Mouse (Mus musculus) lung, adult 18-20 months (tissue): ENCODE results near the gene Ldb1.

ENCODE experiments used
- DNase-seq, 2 experiments: peaks; one replicate each; pipeline ENCODE4 v3.0.0; 2022; ENCODE audit warnings: mixed read lengths in 2 of 2

Ldb1 gene

DNA sequence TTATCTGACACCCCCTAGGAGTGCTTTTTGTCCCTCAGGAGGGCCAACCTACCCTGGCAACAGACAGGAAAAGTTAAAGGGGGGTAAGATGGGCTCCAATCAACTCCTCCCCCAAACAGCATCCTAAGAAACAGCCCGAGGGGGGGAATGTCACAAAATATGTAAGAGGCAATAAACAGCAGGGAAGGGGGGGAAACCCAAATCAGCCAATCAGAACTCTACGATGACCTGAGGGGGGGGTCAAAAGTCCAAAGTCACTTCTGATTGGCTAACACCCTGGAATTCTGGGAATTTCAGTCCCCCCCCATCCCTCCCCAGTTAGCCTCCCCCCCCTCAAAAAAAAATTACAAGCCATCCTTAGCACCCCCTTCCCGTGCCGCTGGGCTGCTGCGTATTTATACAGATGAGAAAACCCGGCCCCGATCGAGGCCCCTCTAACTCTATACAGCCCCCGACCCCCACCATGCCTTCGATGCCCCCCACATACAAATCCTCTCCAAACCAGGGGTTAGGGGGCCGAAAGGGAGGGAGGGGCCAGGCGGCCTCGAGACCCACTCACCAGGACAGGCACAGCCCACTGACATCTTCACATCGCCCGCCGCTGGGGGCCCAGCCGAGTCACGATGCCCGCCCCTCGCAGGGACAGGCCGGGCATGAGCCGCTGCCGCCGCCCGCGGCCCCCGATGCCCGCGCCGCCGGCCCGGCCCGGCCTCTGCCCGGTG, 582 bp downstream of the Ldb1 start, which contains the start of gene Pprc1:
Pprc1 (plus strand) TSS at position 616 of the 722 bp plus-strand sequence.
- peak; percentile 28 to 67 for DNase-seq

DNA sequence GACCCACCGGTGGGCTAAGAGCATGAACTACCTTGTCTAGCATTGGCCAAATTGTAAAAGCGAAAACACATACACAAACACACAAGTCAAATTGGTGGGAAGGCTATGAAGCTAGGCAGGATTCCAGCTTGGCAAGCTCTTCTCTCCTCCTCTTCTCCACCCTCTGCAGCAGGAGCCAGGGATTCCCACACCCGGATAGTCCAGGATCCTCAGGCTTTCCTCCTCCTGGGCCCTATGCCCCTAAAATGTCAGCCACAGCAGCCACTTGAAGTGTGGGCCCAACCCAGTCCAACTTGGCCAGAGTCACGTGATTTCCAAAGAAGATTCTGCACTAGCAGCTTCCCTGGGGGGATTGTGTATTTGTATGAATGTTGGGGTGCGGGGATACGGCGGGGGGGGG, 1.6 kb downstream of the Ldb1 start:
- peak; percentile 33 to 44 for DNase-seq

DNA sequence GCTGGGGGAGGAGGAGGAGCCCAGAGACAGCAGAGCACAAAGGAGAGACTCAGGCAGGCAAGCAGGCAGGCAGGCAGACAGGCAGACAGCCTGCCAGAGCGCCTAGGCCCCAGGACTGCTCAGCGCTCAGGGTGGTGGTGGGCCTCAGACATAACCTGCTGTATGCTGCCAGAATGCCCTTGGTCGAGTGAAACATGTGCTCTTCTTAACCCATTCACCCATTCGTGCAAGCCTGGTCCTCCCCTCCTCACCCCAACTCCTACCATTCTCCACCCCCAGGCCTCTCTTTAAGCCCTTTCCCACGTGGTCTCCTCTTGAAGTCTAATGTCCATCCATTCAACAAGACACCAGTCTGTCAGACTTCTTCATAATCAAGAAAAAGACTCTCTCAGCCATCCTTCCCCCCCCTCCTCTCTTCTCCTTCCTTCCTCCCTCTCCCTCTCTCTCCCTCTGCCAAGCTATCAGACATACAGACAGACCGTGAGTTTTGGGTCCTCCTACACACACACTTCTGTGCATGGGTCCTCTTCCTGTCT, 2.5 kb downstream of the Ldb1 start:
- no peak for DNase-seq

DNA sequence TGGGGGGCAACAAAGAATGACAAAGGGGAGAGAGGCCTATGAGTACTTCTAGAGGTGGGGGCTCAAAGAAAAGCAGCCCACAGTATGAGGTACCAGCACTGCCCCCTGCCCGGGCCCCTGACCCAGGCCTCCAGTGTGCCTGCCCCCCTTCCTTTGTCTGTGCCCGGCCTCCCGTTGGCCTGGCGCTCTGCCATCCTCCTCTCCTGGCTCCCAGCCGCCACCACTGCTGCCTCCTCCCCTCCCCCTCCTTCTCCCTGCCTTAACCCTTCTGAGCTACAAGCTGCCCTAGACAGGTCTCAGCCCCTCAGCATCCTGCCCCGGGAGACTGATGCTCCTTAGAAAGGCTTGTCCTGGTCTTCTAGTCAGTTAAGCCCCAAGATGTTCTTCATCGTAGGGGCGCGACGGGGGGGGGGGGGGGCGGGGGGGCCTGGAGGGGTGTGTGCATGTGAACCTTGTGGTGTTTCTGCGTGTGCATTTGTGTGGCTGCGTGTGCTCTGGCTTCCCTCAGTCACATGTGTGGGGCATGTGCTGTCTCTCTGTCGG, 3.0 kb downstream of the Ldb1 start:
- peak; percentile 86 to 91 for DNase-seq

DNA sequence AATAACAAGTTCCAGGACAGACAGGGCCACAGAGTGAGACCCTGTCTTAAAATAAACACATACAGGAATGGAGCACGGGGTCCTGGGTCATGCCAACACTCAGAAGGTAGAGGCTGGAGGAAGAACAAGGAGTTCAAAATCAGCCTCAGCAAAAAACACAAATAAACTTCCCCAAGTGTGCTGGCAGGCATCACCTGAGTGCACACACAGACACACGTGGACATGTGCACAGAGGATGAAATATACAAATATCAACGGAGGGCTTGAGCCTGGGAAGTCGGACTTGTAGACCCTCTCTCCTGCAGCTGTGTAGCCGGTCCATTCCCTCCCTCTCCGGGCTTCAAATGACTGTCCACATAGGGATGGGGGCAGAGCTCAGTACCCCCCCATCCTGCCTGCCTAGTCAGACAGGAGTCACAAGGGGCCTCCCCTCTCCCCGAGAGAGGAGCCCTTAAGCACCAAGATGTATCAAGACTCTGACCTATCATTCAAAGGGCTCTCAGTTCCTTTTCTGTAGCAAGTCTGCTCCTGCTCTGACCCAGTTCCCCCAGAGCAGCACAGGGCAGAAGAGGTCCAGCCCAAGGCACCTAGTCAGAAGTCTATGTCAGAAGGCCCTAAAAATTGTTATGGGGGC, 3.6 kb downstream of the Ldb1 start:
- no peak for DNase-seq

DNA sequence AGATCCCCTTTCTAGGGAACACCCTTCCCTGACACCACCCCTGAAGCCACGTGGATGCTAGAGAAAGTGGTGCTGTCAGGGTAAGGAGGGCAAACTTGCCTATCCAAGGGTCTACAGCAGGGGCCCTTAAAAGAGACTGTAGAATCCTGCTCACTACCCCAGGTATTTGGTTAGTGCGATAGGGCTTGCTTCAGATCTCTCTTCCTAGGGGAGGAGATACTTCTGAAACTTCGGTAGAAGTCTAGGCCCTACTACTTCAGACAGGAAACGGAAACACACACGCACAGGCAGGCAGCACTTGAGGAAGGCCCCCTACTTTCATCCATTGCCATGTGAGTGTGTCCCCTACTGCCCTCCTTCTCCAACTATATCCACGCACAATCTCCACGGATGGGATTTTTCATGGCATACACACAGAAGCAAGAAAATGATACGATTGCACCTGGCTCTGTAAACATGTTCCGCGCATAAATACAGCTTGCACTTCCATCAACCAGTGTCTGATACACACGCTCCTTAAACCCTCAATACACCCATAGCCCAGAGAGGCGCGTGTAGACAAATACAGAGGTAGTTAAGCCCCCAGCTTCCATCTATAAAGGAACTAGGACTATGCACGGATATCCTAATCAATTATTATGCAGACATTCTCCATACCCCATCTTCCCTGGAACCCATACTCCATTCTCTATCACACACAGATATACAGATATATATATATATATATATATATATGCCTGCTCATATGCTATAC, 4.7 kb downstream of the Ldb1 start:
- DNase-seq, result no peak

DNA sequence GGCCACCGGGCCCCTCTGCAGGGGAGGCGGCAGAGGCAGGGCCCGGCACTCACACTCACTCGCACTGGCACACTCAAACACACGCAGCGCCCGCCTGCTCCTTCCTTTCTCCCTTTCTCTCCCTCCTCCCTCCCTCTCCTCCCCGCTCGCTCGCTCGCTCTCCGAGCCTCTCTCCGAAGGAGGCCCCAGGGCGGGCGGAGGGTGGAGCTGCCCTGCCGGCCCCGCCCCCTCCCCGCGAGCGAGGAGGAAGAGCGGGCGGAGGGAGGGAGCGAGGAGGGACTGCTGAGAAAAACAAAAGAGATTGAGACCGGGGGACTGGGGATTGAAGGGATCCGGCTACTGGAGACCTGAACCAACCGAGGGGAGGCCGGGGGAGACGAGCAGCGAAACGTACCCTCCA, 5.5 kb downstream of the Ldb1 start:
- DNase-seq, result peak; percentile 90 to 92

DNA sequence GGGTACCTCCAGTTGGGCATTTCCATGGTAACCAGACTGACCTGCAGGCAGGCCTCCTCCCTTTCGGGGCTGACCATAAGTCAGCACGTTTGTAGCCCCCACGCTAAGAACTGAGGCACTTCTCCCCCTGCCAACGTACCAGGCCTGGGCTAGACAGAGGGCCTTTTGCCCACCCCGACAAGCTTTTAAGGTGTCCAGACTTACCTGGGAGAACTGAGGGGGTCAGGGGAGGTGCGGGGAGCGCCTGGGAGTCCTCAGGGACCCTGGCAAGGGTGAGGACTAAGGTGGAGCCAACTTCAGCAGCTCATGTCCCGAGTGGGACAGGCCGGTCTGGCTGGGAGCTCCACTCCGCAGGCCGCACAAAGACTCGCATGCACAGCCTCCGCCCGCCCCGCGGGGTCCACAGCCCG, 6.2 kb downstream of the Ldb1 start:
- DNase-seq, result no peak

DNA sequence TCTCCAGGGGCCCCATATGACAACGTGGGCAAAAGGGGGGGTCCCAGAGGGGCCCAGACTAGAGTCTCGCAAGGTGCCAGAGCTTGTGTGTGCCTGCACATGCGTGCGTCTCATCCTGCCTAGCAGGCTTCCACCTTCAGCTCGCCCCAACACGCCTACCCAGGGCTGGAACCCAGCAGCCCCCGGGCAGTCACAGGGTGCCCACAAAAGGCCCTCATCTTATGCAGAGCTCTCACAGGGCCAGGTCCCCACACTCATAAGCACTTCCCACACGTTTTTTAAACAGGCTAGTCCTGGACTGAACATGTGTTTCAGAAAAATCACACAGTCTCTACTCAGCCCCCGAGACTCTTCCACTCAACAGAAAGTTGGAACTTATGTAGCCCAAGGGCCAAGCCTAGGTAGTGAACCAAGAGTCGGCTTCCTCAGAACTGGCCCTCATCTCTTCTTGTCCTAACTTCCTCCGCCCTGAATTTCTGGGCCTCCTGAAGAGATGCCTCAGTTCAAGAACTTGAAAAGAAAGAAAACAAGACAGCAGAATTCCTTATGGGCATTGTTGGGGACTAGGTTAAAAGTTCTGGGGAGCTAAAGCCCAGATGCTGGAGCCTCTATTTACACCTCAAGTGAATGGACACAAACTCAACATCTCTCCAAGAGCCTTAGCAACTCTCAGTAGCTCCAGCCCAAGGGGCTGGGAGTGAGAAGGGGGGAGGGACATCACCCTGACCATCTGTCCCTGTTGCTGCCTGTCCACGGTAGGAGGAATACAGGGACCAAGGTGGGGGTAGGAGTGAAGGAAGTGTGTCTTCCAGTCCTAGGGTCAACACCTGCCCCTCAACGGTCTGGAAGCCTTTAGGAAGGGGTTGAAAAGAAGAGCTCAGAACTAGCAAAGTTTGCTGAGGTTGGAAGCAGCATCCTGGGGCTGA, 6.8 kb downstream of the Ldb1 start:
- DNase-seq, result no peak

DNA sequence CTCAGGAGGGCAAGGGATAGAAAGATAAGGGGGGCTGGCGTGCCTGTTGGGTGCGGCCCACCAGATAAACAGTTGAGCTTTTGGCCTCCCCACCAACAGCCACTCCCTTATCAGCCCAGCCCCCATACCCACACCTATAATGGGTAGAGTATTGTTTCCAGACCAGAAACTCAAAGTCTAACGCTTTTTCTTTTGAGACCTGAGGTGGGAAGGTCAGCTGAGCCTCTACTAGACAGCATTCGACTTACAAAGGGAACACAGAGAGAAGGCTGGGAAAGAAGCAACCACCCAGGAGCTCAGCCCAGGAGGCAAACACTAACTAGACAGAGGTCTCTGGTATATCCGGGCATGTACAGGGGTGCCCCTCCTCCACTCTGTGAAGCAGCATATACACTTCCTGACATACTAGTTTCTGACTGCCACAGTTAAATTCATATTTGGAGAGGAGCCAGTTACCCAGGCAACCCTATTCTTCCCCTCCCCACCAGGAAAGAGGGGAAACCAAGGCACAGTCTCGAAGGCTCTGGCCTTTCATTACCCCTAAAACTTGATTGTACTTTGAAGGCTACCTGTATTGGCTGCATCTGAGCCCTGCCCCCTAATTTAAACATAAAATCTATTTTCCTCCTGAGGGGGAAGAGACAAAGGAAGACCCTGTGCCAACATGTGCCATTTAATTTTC, 7.6 kb downstream of the Ldb1 start:
- DNase-seq, result no peak

DNA sequence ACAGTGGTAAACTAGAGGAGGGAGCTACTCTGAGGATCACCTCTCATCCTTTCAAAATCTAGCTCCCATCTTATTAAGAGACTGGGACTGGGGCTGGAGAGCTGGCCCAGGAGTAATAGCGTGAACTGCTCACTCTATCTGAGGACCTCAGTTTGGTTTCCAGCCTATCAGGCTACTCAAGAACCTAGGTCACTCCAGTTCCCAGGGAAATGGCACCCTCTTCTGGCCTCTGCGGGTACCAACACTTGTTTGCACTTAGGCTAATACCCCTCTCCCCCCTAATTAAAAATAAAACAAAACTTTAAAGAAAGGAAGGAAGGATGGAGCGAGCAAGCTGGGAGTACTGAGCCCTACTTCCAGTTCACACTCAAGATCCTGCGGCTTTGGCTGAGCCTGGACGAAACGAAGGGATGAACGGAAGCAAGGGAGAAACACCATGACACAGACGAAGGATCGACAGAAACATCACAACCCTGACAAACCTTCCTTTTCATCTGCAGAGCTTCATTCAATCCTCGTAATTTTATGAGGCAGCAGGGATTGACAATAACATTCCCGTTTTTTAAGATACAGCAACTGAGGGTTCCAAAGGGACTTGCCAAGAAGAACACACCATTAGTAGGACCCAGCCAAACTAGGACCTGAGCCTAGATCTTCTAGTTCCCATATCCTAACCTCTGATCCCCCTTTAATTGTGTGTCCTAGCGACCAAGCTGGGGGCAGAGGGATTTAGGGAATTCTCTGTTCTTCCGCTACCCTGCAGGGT, 8.4 kb downstream of the Ldb1 start:
- no peak for DNase-seq

DNA sequence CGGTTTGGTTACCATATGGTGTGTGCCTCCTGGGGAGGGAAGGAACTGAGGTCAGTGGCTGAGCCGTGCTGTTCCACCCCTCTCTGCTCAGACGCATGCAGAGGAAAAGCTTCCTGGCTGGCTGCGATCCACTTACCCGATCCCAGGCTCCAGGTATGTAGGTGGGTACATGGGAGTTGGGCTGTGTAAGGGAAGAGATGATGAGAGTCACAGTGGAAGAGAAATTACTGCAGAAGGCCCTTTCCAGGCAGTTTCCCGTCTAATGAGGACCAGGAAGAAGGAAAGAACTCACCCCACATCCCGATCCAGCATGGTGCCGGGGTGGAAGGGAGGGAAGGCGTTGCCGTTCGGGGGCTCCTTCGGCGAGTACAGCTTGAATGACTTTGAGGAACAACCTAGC, 9.0 kb downstream of the Ldb1 start:
- DNase-seq, result no peak

DNA sequence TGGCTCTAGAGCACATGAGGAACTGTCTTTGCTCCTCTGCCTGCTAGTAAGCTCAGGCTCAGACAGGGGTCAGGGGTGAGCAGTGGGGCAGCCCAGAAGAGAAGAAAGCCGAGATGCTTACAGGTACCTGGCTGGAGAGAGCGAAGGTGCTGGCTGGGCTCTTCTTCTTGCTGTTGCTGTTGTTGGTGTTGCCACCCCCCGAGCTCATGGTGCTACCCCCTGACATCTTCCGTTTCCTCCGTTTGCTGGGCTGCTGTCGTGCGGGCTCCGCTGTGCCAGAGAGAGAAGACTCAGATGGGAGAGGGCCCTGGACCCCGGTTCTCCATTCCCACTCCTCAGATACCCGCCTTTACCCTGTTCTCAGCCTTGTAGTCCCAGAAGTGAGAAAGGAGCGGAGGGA, 11.1 kb downstream of the Ldb1 start:
- no peak for DNase-seq

DNA sequence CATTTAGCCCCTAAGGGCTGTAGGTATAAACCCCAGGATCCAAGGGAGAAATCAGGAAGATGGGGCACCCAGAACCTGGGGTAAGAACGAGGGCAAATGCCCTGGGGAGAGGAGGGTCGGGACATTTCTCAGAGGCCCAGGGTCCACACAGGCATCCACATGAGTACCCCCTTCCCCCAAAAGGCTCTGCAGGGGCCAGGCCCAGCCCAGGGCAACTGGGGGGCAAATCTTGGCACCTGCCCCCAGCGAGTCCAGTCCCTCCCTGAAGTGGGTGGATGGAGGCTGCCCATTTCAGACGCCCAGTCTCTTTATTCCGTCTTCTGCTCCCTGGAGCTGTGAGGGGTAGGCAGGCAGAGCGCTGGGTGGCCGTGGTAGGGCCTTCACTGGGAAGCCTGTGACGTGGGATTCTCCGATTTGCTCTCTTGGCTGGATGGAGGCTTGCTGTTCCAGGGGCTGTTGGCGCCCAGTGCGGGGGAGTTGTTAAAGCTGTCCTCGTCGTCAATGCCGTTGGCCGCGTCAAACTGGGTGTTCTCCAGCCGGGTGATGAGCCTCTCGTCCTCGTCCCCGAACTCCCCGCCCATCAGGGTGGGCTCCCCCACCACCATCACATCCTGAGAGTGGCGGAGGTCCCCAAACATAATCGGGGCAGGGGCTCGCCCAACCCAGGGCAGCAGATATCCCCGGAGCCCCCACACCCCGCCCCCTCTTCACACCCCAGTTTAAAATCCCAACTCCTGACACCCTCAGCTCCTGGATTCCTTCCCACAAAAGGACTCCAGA, 12.1 kb downstream of the Ldb1 start:
- no peak for DNase-seq

DNA sequence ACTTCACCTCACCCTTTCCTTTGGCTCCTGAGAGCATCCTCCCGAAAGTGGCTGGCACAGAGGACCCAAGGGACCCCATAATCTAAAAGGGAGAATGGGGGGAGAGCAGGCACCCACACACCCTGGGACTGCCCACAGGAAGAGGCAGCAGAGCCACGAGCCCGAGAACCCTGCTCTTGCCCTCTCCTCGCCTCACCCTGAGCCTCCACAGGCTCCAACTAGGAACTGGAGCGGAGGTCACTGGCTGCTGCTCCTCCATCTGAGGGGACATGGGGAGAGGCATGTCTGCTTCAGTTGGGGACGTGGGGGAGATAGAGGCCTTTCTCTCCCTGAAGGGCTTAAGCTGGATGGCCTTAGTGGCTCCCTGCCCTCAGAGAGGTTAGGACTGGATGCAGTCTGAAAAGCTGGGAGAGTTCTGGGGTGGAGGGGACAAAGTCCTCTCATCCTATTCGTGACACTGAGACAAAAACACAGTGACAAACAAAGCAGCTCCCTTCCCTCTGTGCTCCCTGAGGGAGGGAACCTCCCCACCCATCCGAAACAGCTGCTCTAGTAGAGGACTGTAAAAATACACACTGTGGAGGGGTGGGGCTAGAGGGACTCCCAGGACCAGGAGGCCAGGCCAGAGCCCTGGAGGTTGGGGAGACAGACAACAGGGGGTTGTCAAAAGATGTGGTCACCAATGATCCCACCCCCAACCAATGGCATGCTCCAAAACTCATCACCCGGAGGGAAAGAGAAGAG, 13.2 kb downstream of the Ldb1 start:
- no peak for DNase-seq

DNA sequence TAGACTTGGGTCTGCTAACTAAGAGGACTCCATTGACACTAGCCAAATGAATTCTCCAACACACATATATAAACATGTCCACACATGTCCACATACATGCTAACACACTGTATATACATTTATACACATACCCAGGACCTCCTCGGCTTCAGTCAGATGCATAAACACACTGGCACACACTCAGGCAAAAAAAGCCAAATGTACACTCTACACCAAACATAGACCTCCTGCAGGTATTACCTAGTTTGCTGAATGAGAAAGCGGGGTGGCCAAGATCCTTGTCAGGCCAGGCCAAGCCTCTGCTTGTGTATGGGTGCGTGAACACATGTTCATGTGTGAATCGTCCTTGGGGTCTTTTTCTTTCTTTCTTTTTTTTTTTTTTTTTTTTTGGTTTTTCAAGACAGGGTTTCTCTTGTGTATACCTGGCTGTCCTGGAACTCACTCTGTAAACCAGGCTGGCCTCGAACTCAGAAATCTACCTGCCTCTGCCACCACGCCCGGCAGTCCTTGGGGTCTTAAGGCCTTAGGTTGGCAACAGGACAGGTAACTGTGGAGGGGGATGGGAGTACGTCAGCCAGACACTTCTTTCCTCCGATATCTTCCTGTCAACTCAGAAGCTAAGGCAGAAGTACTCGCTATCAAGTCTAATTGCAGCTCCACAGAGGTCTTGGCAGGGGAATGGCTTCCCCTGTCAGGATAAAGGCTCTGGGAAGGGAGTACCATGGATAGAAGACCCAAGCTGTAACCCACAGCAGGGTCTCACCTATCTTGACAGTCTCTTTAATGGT, 14.6 kb downstream of the Ldb1 start:
- DNase-seq, result no peak

DNA sequence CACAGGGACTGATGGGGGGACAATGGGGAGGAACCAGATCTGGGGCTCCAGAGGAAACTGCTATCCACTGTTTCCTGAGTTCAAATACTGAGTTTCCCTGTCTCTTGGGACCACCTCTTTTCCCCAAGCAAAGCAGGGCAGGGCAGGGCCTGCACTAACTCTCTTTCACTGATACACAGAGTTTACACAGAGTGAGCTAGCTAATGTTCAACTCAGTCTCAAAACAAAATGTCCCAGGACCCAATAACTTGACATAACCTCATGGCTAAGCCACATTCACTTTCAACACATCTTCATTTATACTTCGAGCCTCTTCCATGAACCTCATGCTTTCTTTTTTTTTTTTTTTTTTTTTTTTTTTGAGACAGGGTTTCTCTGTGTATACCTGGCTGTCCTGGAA, 15.4 kb downstream of the Ldb1 start:
- no peak for DNase-seq

DNA sequence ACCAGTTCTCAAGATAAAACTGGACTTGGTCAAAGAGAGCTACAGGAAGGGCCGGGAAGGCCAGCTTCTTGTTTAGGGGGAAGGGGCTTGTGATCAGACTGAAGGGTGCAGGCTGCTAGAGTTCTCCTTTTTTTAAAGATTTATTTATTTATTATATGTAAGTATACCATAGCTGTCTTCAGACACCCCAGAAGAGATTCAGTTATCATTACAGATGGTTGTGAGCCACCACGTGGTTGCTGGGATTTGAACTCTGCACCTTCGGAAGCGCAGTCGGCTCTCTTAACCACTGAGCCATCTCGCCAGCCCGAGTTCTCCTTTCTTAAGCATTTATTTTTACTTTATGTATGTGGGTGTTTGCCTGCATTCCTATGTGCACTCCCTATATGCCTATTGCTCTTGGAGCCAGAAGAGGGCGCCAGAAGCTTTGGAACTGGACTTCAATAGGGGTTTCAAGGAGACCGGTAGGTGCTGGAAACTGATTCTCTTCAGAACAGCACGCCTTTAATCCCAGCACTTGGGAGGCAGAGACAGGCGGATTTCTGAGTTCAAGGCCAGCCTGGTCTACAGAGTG, 16.2 kb downstream of the Ldb1 start:
- DNase-seq, result no peak
